Mouse (Mus musculus) retina, postnatal 7 days (tissue): ENCODE measurements around the gene Il10.

ENCODE experiments used
- DNase-seq: peaks from one replicate; pipeline ENCODE4 v3.0.0-alpha.2; 2012; ENCODE audit warnings: low read depth, low spot score

Gene Il10

GRCm38 (mm10) chr1:131019492-131020098 is at the start of gene Il10:
Il10 (plus strand) TSS chr1:131019845.
- no peak for DNase-seq

DNA sequence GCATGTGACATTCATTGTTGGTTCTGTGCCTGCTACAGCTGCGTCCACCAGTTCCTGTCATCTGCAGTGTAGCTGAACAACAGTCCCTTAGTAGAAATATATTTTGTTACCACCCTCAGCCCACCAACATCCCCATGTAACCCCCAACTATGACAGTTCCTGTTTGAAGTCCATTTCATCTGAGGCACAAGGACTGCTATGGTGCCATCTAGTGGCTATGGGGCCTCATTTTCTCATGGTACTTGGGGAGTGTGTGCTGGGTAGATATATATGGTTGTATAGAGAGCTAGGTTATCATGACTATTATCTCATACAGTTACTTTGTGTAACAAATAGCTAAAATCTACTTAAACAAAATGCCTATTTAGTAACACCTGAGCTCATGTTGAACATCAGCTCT is 40.2 kb upstream of the Il10 start:
- DNase-seq, result peak; percentile 33

- DNase-seq, result no peak
These were observed 35.2 kb upstream of the Il10 start for GRCm38 (mm10) chr1:130984441-130984840.

DNA sequence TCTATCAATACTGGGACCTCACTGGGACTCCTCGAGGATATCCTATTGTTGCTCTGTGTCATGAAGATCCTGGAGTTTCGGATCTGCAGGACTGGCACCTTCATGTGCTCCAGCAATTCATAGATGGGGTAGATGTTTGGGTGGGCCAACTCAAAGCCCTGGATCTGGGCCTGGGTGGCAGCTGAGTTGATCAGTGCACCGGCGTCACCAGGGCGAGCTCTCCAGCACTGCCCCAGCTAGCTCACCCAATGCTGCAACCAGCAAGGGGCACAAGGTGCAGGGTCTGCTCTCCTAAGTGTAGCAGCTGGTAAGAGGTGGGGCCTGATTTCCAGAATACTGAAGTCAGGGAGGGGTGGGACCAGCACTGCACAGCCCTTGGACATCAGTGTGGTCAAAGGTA is 32.6 kb upstream of the Il10 start:
- no peak for DNase-seq

DNA sequence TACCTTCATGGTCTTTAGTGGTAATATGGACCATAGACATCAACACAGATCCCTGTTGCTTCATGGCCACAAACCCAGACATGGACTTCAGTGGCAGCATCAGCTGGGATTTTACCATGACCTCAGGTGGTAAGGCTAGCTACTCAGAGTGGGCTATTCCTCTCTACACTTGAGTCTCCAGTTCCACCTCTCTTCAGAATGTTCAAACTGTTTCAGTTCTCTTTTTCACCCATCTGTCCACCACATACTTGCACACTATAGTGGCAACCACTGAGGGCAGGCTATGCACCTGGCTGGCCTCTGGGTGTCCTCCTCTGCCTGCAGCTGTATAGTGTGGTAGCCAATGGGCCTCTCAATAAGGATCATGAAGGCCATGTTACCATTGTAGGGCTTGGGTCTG is 32.2 kb upstream of the Il10 start:
- no peak for DNase-seq

DNA sequence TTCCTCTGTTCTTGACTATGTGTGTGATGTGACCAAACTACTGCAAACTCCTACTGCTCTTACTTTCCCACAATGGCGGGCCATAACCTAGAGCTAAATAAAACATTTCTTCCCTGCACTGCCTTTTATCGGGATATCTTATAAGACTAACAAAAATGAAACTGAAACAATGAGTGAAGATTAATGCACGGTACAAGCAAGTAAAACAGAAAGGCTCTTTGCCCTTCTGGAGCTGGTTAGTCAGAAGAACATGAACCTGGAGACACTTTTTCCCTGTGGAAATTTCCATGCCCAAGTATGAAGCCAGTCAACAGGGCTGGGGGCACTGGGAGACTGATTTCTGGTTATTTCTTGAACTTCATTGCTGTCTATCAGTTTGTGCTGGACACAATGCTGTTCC is 30.3 kb upstream of the Il10 start:
- DNase-seq, result no peak

DNA sequence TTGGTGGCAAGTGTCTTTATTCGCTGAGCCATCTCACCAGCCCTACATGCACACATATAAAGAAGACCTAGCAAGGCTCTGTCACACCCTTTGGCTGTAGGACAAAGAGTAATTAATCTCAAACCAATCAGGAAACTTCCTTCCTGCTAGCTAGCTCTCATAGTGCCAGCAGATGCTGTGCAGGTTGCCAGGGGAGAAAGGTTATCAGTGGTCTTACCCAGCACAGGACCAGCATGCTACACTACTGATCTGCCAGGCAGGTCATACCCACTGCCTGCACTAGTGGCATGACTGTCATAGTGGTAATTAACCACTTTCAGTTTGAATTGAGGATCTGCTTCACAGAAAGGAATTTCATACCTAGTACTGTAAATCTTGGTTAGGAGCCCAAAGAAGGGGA is 29.2 kb upstream of the Il10 start:
- no peak for DNase-seq

DNA sequence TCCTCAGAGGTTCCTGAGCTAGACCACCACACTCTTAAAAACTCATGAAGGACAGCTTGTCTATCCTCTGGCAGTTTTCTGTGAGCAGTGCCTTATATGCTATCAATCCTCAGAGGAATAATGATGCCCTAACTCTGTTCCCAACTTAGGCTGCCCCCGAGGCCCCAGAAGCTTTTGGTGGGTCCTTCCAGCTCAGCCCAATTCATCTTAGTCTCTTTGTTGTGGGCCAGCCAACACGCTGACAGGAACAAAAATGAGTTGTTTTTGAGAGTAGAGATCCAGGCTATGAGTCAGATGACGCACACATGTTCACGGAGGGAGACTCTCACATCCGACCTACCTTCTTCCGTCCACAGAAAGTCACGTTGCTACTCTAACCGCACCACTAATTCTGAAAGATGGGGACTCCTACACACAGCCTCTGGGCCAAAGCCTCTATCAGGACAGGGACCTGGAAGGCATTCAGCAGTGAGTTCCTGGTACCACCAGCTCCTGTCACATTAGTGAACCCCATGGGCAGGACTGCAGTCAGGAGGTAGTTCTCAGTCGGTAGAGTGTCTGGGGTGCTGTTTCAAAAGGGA is 26.0 kb upstream of the Il10 start:
- DNase-seq, result no peak

- no peak for DNase-seq
These were observed 24.1 kb upstream of the Il10 start for GRCm38 (mm10) chr1:130995515-130995914.

GRCm38 (mm10) chr1:130996356-130996755 is 23.3 kb upstream of the Il10 start:
- DNase-seq, result no peak

DNA sequence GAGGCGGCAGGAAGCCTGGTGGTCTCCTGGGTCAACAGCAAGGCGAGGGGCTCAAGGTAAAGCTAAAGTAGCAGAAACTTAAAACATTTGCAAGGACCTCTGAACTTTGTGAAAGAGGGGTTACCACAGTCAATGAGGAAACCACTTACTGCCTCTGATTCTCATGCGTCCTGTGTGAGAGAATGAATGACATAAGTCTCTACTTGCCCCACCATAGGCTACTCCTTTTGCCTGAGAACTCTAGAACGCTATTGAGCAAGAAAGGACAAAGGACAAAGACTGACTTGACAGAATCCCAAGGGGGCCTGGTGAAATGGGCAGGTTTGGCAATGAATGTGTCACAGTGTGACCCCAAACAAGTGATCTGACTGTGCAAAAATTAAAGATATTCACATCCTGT is 22.2 kb upstream of the Il10 start:
- no peak for DNase-seq

DNA sequence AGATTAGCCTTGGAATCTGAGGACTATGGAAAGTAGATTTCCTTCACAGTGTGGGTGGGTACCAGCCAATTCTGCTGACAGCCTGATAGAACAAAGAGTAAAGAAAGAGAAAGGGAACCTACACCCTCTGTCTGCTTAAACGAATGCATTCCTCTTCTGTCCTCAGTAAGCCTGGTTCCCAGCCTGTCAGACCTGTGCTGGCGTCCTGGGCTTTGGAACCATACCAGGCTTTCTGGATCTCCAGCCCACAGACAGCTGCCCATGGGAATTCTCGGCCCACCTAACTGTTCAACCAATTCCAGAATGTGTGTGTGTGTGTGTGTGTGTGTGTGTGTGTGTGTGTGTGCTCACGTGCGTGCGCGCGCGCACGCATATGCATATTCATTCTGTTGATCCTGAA is 21.3 kb upstream of the Il10 start:
- no peak for DNase-seq

DNA sequence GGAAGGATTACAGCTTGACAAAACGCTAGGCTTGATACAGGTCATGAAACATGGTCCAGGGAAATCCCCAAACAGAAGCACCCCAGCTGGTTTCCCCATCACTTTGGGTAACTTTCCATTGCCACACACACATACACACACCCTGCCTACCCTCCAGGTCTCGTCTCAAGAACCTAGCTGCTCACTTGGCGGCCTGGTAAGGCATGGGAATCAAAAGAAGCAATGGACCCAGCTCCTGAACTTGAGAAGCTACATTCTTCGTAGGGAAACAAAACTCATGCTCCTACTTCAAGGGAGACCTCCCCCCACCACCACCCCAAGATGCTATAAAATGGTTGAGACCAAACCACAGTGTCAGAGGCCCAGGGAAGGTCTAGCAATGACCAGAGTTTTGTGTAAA is 19.9 kb upstream of the Il10 start:
- no peak for DNase-seq

- DNase-seq, result no peak
These were observed 19.3 kb upstream of the Il10 start for GRCm38 (mm10) chr1:131000296-131000695.

DNA sequence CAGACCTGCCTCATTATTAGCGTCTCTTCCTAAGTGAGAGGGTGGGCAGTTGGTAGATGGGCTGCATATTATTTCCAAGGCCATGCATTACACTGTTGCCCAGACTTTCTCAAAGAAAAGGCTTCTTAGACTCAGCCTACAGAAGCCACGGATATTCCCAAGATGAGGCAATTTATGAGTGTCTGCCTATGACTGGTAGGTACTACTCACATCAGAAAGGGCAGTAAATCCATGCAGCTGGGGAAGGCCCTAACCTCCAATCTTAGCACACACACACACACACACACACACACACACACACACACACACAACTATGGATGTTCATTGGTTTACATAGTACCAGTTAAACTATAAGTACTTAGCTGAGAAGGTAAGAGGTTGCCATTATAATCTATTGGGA is 17.1 kb upstream of the Il10 start:
- DNase-seq, result no peak

DNA sequence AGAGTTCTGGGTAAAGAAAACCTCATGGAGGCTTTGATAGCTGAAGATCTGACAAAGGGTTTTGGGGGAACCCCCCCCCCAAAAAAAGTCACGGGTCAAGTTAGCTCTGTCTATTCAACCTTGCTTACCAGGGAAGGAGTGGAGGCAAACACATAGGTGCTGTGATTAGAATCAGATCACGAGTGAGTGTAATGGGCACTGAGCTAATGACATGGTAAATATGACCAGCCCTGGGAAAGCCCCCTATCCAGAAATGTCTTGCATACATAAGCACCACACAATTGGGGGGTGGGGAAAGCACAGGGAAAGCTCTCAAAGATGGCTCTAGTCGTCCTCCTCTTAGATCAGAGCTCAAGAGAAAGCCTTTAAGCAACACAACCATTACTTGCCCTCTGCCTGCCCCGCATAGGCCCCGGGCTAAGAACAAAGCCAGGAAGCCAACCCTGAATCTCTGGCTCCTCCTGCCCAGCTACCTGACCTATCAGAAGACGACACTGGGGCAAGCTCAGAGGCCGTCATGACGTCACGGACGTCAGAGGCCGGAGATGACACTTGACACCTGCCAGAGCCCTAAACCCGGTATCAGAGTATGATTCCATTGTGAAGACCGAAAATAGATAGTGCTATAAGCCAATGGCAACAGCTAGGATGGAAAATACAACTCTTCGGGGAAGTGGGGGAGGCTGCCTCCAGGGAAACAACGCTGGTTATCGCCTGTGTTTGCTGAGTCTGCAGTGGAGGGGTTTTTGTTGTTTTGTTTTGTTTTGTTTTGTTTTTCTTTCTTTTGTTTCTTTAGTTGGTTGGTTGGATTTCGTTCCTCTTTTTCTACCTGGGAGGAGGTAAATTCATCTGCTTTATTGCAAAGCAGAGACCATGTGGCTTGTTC is 16.4 kb upstream of the Il10 start:
- no peak for DNase-seq

- DNase-seq, result no peak
These were observed 13.6 kb upstream of the Il10 start for GRCm38 (mm10) chr1:131006069-131006468.

- no peak for DNase-seq
These were observed 9.2 kb upstream of the Il10 start for GRCm38 (mm10) chr1:131010201-131011153.

DNA sequence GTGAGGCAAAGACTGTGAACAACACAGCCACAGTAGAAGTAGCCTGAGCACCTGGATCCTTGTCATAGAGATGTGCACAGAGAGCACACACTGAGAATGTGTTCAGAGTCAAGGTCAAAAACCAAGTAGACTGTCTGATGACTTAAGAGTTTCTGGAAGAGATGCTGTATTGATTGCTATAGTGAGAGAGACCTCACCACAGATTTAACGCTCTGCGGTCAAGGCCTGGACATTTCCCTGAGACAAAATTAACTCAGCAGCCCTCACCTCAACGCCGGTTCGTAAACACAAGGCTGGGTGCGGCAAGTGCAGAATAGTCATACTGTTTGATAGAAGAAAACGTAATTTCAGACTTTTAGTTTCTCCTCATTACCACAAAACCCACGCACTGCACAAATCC is 7.2 kb upstream of the Il10 start:
- DNase-seq, result no peak

- DNase-seq, result no peak
These were observed 5.7 kb upstream of the Il10 start for GRCm38 (mm10) chr1:131013926-131014325.

GRCm38 (mm10) chr1:131015281-131015680 is 4.4 kb upstream of the Il10 start:
- DNase-seq, result no peak

GRCm38 (mm10) chr1:131015879-131016278 is 3.8 kb upstream of the Il10 start:
- no peak for DNase-seq
